Mouse (Mus musculus) midbrain, postnatal 0 days (tissue): ENCODE measurements around the gene Gsto2. TPM values are rescaled to one million over a fixed set of nuclear protein-coding genes. Genes with fewer than 3 reads are reported as not detected.
"Not testable (repeated sequence)": the region's sequence is repeated elsewhere in the genome, so short reads cannot be mapped to it uniquely, and the experiment has no call there.

Source experiments
- ATAC-seq: fragments of 200-750 bp; cut with Nextera tagmentation; 2 replicates; pipeline ENCODE4 v1.8.0; 2017; ENCODE audit warnings: moderate number of reproducible peaks, mild to moderate bottlenecking, moderate TSS enrichment, moderate library complexity; ENCODE audit not compliant: low FRiP score
- DNase-seq: peaks from one replicate; pipeline ENCODE4 v3.0.0-alpha.2; 2015; ENCODE audit warnings: low spot score
- H3K27ac ChIP-seq: fragments of 300-500 bp; sonication (generic); 2 replicates; pipeline ENCODE4 v1.5.1; 2014; ENCODE audit warnings: low read depth, mild to moderate bottlenecking, low read length, mixed read lengths
- H3K27me3 ChIP-seq: fragments of 300-500 bp; sonication (generic); 2 replicates; pipeline ENCODE4 v1.6.1; 2014; ENCODE audit warnings: low read length, control low read depth, mixed read lengths; ENCODE audit not compliant: insufficient read depth
- H3K36me3 ChIP-seq: fragments of 300-500 bp; sonication (generic); 2 replicates; pipeline ENCODE4 v1.6.1; 2014; ENCODE audit warnings: low read length, control low read depth, mixed read lengths; ENCODE audit not compliant: insufficient read depth
- H3K4me1 ChIP-seq: fragments of 300-500 bp; sonication (generic); 2 replicates; pipeline ENCODE4 v1.6.1; 2014; ENCODE audit warnings: mild to moderate bottlenecking, control low read depth, antibody characterized with exemption, low read length, mixed read lengths; ENCODE audit not compliant: insufficient read depth
- H3K4me2 ChIP-seq: fragments of 300-500 bp; sonication (generic); 2 replicates; pipeline ENCODE4 v1.6.1; 2014; ENCODE audit warnings: low read depth, mild to moderate bottlenecking, low read length, mixed read lengths; ENCODE audit not compliant: poor library complexity, severe bottlenecking
- H3K4me3 ChIP-seq: fragments of 300-500 bp; sonication (generic); 2 replicates; pipeline ENCODE4 v1.5.1; 2014; ENCODE audit warnings: low read depth, mild to moderate bottlenecking, low read length, moderate library complexity
- H3K9ac ChIP-seq: fragments of 300-500 bp; sonication (generic); replicated peaks from 2 replicates; pipeline ENCODE4 v1.6.1; 2014; ENCODE audit warnings: mild to moderate bottlenecking, low read length, moderate library complexity, mixed read lengths; ENCODE audit not compliant: poor library complexity, severe bottlenecking
- H3K9me3 ChIP-seq: fragments of 300-500 bp; sonication (generic); 2 replicates; pipeline ENCODE4 v1.6.1; 2016; ENCODE audit warnings: low read length, control low read depth
- CTCF ChIP-seq: IDR thresholded peaks from 2 replicates; pipeline ENCODE4 v1.5.1; 2016; ENCODE audit warnings: antibody characterized with exemption, mild to moderate bottlenecking
- whole genome bisulfite sequencing: fragments of 180-500 bp; shearing (Covaris S2); extraction: QIAGEN DNeasy Blood & Tissue Kit; methylation state at CpG from one replicate; pipeline ENCODE4 v1.1.7; 2014; 5-methylcytosine and 5-hydroxymethylcytosine counted together
- polyA plus RNA-seq: library from polyadenylated mRNA; unstranded; fragments of >200 nt; fragmentation: Nextera tagmentation; extraction: Ambion mirVana; gene quantifications from 2 replicates; pipeline ENCODE4 v1.2.1, GENCODE M21; 2015
- total RNA-seq: library from RNA; depleted of rRNA; stranded (reverse); fragments of >200 nt; gene quantifications from 2 replicates; pipeline ENCODE4 v1.2.3, GENCODE M21; 2014

The Gsto2 gene
- total and polyA plus RNA-seq, 2 experiments from 2014 or later, result 0.16 to 1.1 TPM

- no peaks in the 10 kb centered on the region for H3K4me1 ChIP-seq
- H3K4me3 ChIP-seq, result peak overlapping the region; percentile 44
- peak overlapping the region; percentile 52 for H3K9ac ChIP-seq
- H3K27ac ChIP-seq, result no peak overlapping the region
- DNase-seq, result peak; percentile 76
- no peaks in the 10 kb centered on the region for H3K9me3 ChIP-seq
- TF ChIP-seq CTCF, result peak; percentile 67
- peak; percentile 92 for ATAC-seq
- WGBS, result 3% methylated on average over 43 of the region's 49 CpGs
- H3K36me3 ChIP-seq, result no peaks in the 10 kb centered on the region
- H3K4me2 ChIP-seq, result peak overlapping the region; percentile 73
- no peaks in the 10 kb centered on the region for H3K27me3 ChIP-seq
Observed at GRCm38 (mm10) chr19:47836701-47837526, 28.4 kb upstream of the Gsto2 start.

GRCm38 (mm10) chr19:47837527-47837901 is 27.8 kb upstream of the Gsto2 start:
- peak overlapping the region; percentile 44 for H3K4me3 ChIP-seq
- no peak overlapping the region for H3K27ac ChIP-seq
- WGBS, result 0% methylated on average over 6 of the region's 6 CpGs
- no peaks in the 10 kb centered on the region for H3K36me3 ChIP-seq
- no peak for TF ChIP-seq CTCF
- ATAC-seq (peak; percentile 54; the same call in 1 of the 2 replicates), DNase-seq (no peak)
- H3K4me1 ChIP-seq, result no peaks in the 10 kb centered on the region
- peak overlapping the region; percentile 73 for H3K4me2 ChIP-seq
- no peaks in the 10 kb centered on the region for H3K9me3 ChIP-seq
- peak overlapping the region; percentile 52 for H3K9ac ChIP-seq
- no peaks in the 10 kb centered on the region for H3K27me3 ChIP-seq

GRCm38 (mm10) chr19:47841234-47841633 is 24.1 kb upstream of the Gsto2 start:
- DNase-seq, ATAC-seq, H3K36me3 ChIP-seq, H3K4me3 ChIP-seq, H3K9ac ChIP-seq, H3K27ac ChIP-seq, H3K27me3 ChIP-seq, H3K9me3 ChIP-seq, H3K4me2 ChIP-seq, H3K4me1 ChIP-seq: not testable (repeated sequence)
- 80% methylated on average over 12 of the region's 15 CpGs for WGBS

- Histone ChIP-seq H3K4me3 (no peak overlapping the region), H3K27me3 (no peaks in the 10 kb centered on the region), H3K4me1 (no peaks in the 10 kb centered on the region), H3K36me3 (no peaks in the 10 kb centered on the region), H3K9me3 (no peaks in the 10 kb centered on the region), H3K9ac (no peak overlapping the region), H3K4me2 (no peak overlapping the region), H3K27ac (no peak overlapping the region)
- ATAC-seq, result no peak
- TF ChIP-seq CTCF, result no peak
- 84% methylated on average over 3 of the region's 3 CpGs for WGBS
- DNase-seq, result no peak
Observed at GRCm38 (mm10) chr19:47849735-47850134, 15.6 kb upstream of the Gsto2 start.

GRCm38 (mm10) chr19:47852131-47852530 is 13.2 kb upstream of the Gsto2 start:
- not testable (repeated sequence) for H3K4me2 ChIP-seq, H3K27ac ChIP-seq, H3K36me3 ChIP-seq, H3K9me3 ChIP-seq, H3K27me3 ChIP-seq, H3K9ac ChIP-seq, DNase-seq, ATAC-seq, H3K4me1 ChIP-seq, H3K4me3 ChIP-seq
- WGBS, result 79% methylated on average over 3 of the region's 3 CpGs

- no peaks in the 10 kb centered on the region for H3K27me3 ChIP-seq
- 95% methylated on average over 3 of the region's 3 CpGs for WGBS
- no peaks in the 10 kb centered on the region for H3K4me1 ChIP-seq
- no peak overlapping the region for H3K9ac ChIP-seq
- H3K4me3 ChIP-seq, result no peak overlapping the region
- ATAC-seq (no peak), DNase-seq (no peak)
- H3K27ac ChIP-seq, result no peak overlapping the region
- H3K9me3 ChIP-seq, result no peaks in the 10 kb centered on the region
- no peak overlapping the region for H3K4me2 ChIP-seq
- H3K36me3 ChIP-seq, result no peaks in the 10 kb centered on the region
- no peak for TF ChIP-seq CTCF
Observed at GRCm38 (mm10) chr19:47853053-47853452, 12.3 kb upstream of the Gsto2 start.
